Mouse (Mus musculus) gastrocnemius, postnatal 25 days (tissue): ENCODE data around the gene 1700014D04Rik. TPM values are rescaled to one million over a fixed set of nuclear protein-coding genes. Genes with fewer than 3 reads are reported as not detected.
"Not testable (repeated sequence)": the region's sequence is repeated elsewhere in the genome, so short reads cannot be mapped to it uniquely, and the experiment has no call there.

ENCODE experiments used
- DNase-seq: peaks from one replicate; pipeline ENCODE4 v3.0.0; 2022
- total RNA-seq, 2 experiments: library from RNA; stranded (reverse); gene quantifications; 1 replicate in 1 of 2; 2 replicates in 1 of 2; pipeline ENCODE4 v1.2.3; 2021

The 1700014D04Rik gene
- total RNA-seq, 2 experiments from 2014 or later, result 0.26 TPM; not detected in 1

DNA sequence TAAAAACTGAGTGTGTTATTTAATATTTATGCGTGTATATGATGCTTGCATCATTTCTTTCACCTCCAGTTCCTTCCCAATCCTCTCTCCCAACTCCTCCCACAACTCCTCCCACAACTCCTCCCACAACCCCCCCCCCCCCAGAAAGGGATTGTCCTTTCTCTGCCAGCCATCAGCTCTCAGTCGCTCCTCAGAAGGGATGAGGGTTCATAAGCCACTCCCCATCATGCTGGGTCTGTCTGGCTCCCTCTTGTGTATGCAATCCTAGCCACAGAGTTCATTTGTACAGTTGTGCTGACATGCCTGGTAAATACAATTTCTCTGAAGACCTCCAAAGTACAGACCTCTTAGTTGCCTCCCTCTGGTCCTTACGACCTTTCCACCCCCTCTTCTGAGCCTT, 11.4 kb downstream of the 1700014D04Rik start:
- no peak for DNase-seq

DNA sequence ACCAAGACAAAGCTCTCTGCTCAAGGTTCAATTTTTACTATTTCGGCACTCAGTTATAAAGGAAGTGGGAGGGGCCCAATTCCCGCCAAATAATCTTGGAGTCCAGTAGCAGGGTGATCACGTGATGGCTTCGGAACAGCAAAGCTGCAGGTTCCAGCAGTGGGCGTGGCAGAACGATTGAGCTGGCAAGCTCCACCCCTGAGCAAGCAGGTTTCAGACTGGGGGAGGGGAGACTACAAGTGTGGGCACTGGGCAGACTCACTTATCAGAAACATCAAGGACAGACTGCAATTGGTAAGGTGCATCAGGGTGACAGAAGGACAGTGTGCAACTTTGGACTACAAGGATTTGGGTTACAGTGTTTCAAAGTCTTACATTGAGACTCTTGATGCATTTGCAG, 12.2 kb downstream of the 1700014D04Rik start:
- not testable (repeated sequence) for DNase-seq

DNA sequence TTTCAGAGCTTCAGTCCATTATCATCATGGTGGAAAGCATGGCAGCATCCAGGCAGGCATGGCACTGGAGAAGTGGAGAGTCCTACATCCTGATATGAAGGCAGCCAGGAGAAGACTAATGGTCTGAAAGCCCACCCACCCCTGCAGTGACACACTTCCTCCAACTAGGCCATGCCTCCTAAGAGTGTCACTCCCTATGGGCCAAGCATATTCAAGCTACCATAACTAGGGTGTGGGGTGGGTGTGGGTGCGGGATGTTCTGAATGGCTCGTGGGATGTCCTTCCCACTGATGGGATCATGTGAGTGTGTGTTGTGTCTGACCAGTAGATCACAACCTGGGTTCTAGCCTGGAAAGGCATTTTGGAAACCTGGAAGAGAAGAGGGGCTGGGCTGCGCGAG, 12.6 kb downstream of the 1700014D04Rik start:
- no peak for DNase-seq

DNA sequence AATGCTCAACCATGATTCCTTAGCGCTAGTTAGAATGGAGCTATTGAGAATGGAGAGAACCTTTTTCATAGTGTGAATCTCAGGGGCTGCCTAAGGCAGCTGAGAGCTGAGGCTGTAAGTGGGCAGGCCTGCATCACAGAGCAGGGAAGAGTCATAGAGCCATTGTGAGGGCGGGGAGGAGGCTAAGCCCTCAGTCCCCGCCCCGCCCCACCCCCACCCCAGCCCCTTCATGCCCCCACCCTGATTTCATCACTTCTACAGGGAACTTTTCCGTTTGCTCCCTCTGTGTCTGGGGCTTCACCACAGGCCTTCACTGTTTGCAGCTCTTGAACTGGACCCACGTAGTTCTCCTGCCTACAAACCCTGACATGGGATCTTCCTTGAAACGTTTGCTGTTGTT, 14.9 kb downstream of the 1700014D04Rik start, which contains the start of gene Spata31d1d:
Gene Spata31d1d (minus strand): TSS at position 101 of the 400 bp plus-strand sequence.
- no peak for DNase-seq

DNA sequence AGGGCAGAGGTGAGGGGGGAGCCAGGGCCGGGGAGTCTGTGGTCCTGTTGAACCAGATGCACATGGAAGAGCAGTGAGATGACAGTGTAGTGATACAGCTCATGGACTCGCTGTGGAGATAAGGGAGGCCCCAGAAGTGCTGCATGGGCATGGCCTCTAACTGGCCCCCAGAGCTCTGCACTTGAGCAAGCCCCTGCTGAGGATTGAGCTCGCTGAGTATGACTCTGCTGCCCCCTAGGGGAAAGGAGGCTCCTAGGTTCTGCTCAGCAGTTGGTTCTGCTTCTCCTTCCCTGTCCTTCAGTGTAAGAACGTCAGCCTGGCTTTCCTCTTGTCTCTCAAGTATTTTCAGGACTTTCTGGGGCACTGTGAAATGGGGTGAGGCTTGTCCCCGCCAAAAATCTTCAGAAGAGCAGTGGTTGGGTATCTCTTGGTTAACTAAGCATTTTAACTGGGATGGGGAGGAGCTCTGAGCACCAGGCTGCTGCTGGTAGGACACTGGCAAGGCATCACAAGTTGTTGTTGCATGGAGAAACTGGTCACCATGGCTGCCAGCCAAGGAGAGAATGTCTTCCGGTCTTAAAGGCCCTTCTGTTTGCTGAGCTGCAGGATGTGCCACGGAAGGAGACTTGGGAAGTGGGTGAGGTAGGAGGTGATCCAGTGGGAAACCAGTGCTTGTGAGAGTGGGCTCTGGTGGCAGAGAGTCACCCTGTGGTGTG, 18.0 kb downstream of the 1700014D04Rik start:
- DNase-seq, result peak; percentile 52

DNA sequence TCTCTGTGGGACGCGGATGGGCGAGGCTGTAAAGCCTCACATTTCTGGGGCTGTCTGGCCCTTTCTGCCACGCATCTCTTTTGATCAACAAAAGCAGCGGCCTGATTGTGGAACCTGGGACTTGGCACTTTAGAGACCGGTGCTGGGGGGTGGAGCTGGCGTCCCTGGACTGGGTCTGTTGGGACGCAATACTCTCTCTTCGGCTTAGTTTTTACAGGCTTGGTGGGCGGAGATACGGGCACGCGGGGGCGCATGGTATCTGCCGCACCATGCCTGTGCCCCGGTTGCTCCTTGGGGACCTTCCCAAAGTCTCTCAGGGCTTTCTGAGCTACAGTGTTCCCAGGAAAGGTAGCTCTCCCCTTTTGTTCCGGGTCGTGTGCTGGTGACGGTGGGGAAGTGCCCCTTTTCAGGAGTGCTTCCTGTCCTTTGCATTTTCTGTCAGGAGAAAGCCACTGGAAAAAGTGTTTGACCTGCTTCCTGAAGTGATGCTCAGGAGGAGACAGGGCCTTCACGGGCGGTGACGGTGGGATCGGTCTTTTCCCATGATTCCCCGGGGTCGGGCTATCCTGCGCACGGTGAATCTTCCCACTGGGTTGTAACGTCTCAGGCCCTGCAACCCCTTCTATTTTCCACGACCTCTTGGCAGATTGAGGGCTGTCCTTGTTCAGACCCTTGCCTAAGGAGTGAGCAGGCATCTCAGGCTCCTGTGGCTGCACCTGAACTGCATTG, 20.2 kb downstream of the 1700014D04Rik start:
- DNase-seq, result no peak

DNA sequence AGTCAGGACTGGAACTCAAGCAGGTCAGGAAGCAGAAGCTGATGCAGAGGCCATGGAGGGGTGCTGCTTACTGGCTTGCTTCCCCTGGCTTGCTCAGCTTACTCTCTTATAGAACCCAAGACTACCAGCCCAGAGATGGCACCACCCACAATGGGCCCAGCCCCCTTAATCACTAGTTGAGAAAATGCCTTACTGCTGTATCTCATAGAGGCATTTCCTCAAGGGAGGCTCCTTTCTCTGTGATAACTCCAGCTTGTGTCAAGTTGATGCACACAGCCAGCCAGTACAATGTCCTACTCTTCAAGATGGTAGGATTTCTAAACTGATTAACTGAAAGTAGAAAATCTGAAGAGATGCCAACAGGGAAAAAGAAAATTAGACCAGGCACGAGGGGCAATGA, 24.5 kb downstream of the 1700014D04Rik start:
- not testable (repeated sequence) for DNase-seq

DNA sequence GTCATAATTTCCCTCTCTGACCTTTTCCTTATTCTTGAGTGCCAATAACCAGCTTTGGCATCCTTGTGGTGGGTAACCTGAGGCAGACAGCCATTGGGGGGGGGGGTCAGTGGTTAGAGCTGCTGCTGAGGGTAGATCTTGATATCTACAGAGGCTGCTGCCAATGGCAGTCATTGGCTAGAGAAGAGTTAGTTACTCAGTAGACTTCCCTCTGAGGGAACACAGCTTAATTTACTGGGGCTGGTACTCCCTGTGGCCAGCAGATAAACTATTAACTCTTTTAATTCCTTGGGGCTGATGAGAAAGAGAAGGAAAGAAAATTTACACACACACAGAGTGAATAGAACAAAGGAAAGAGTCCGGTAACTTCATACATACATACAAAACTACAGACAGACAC, 27.1 kb downstream of the 1700014D04Rik start:
- no peak for DNase-seq

DNA sequence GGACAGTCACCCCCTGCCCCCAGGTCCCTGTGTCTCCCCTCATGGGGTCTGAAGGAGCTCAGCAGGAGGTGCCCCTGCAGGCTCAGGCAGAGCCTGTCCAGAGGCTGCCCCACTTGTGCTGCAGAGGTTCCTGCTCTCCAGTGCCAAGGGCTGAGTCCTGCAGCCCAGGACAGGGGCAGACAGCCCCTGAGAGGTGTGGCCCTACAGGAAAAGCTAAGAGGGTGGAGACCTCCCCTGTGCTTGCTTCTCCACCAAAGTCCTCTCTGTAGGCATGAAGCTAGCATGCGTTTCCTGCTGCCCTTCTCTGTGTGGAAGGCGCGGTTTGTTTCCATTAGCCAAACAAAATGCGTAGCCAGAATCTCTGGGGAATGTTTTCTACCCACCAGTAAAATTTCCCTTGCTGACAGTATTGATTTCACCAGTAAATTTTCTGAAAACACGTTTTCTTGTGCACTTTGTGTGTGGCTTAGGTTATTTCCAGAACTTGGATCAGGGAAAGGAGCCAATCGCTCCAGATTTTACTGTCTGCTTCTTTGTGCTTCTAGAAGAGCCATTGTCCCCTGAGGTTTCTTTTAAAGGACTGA, 27.6 kb downstream of the 1700014D04Rik start:
- DNase-seq, result not testable (repeated sequence)

DNA sequence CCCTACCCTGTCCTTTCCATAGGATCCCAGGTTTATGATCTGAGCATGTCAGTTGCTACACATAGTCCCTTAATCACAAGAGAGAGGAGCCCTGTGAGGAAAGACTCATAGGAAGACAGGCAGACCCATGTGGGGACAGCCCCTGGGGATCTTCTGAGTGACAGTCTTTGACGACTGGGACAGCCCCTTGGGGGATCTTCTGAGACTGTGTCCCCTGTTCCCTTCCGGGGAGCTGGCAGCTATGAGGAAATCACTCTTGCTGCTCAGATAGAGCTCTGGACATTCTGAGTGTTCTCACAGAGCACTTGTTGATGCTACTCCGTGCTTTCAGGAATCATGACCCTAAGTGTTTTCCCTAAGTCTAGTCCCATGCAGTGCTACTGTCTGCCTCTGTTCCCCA, 32.8 kb downstream of the 1700014D04Rik start:
- DNase-seq, result no peak

DNA sequence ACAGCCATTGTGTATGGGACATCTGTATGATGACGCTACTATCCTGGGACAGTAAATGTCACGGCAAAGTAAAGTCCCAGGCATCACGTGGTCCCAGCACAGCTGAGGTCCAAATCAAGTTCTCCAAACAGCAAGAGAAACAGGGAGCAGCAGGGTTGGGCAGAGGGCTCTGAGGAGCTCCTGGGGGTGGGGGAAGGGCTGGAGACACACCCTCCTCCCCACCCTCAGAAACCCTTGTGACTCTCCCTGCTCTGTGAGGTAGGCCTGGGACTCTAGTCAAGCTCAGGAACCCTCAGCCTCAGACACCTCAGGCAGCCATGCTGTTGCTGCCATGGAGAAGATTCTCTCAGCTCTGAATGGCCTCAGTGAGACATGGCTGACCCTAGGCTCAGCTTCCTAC, 34.6 kb downstream of the 1700014D04Rik start, which contains the start of gene Spata31d1b:
Gene Spata31d1b (plus strand): TSS at position 301 of the 400 bp plus-strand sequence.
- not testable (repeated sequence) for DNase-seq

DNA sequence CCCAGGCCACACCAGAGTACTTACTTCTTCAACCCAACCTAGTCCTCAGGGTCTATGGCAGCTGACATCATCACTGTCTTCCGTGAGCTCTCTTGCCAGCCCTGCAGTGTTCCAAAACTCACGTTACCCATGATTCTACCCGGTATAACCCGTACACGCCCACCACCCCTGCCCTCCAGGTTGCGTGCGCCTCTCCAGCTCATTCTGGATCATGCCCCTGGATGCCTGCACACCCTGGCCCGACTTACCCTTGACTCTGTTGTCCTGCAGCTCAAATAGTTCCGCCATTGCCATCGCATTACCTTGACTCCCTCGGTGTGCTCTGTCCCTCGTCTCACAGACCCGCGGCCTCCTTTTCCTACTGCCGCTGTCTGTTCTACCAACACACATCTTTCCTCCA, 36.3 kb downstream of the 1700014D04Rik start, which contains the start of gene Spata31d1a:
Gene Spata31d1a (minus strand): TSS at position 101 of the 400 bp plus-strand sequence.
- no peak for DNase-seq

DNA sequence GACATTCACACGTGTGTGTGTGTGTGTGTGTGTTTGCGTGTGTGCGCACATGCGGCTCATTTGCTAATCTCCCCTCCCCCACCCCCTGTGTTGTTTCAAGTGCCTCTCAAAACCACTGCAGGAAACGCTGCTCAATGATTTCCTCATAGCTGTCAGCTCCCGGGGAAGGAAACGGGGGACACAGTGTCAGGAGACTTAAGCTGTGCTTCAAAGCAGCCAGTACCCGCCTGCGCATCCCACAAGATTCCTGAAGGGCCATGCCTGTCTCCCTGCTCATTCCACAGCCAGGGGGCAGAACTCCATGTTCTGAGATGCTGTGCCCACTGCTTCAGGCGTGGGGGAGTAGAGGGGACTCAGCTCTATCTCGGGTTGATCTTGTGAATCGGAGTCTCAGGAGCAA, 42.0 kb downstream of the 1700014D04Rik start:
- DNase-seq, result no peak

DNA sequence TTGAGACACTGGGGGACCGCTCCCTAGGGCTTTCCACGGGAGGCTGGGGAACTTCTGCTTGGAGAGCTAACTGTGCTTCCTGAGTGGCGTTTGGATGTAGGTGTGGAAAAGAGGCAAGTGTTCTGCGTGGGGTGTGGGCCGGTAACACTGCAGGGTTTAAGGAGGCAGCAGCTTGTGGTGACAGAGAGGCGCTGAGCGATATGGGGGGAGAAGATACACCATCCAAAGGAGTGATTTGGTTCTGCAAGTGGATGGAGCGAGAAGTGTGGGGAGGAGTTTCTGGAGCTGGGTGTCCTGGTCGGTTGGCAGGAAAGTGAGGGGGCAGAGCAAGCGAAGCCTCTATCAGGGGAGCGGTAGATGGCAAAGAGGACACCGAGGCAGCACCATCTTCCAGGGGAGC, 43.0 kb downstream of the 1700014D04Rik start:
- DNase-seq, result no peak

DNA sequence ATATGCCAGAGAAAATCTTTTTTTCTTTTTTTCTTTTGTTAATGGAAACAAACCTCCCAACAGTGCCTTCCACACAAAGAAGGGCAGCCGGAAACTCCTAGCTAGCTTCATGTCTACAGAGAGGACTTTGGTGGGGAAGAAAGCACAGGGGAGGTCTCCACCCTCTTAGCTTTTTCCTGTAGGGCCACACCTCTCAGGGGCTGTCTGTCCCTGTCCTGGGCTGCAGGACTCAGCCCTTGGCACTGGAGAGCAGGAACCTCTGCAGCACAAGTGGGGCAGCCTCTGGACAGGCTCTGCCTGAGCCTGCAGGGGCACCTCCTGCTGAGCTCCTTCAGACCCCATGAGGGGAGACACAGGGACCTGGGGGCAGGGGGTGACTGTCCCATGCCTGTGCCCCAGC, 46.4 kb downstream of the 1700014D04Rik start:
- DNase-seq, result not testable (repeated sequence)

DNA sequence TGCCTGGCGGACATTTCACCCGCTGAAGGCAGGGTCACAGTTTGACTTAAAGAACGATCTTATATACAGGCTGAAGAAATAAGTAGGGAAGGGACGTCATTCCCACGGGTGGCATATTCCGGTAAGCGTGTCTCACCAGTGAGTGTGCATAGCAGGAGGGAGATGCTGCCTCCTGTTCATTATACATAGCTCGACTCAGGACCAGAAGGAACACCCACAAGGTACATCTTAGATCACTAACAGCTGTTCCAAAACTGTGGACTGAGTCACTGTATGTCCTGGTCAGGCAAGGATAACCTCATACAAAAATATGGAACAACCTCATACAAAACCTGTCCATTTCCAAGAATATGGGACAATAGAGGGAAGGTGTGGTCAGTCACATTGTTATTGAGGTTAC, 47.4 kb downstream of the 1700014D04Rik start:
- no peak for DNase-seq

DNA sequence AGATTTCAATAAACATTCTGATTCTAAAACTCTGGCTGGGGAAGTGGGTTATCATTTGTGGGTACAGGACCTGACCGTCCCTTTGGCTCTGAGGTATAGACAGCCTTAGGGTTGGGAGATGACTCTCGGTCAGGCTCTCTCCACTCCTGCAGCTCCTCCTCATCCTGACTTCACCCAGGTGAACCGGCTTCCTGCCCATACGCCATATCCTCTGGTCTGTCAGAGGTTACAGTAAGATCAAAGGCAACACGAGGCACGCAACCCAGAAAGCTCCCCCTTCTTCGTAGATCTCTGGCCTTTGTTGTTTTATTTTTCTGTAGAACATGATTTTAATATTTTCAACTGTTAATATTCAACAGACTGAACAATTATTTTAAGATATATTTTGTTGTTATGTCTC, 50.8 kb downstream of the 1700014D04Rik start:
- no peak for DNase-seq

DNA sequence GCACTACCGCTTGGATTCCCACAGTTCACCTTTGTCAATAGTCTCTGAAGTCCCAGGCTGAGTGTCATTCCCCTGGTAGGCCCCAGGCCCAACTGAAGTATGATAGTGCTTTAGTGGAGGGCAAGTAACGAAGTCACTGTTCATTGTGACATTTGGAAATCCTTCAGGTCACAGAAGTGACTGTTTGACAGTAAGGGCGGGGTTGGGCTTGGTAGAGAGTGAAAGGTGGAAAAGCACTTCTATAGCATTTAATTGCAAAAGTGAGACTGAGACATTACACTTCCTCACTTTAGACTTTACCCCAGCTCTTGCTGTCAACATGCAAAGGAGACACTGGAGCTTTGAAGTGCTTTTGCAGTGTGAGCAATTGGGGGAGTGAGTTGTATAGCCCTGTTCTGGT, 52.5 kb downstream of the 1700014D04Rik start, which contains the start of gene 4921517D22Rik:
Gene 4921517D22Rik (minus strand): TSS at position 101 of the 400 bp plus-strand sequence.
- no peak for DNase-seq

DNA sequence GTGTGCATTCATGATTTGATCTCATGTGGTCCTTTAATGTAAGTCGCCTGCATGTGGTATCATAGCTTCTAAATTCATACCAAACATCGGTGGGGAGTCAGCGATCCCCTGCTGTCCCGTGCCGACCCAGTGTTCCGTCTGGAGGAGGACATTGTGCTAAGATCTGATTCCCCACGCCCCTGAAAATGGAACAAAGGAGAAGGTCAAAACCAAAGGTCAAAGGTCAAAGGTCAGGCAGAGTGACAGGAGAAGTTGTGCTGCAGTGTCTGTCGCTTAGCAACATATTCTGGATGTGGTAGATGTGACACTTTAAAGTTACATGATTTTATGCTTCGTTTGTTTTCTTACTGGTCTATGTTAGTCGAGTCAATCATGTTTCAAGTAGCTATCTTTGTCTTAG, 55.1 kb downstream of the 1700014D04Rik start:
- no peak for DNase-seq
